Mouse (Mus musculus) neural tube, embryonic 12.5 days (tissue): ENCODE measurements around the gene Eme2. TPM values are rescaled to one million over a fixed set of nuclear protein-coding genes. Genes with fewer than 3 reads are reported as not detected.
A peak's percentile ranks its signal among the peaks of the same experiment; 100 is the strongest.
"Not testable (repeated sequence)": the region's sequence is repeated elsewhere in the genome, so short reads cannot be mapped to it uniquely, and the experiment has no call there.

Experiments used
- ATAC-seq: fragments of 200-750 bp; cut with Nextera tagmentation; 2 replicates; pipeline ENCODE4 v1.8.0; 2017; ENCODE audit warnings: low read depth, mild to moderate bottlenecking, moderate TSS enrichment, moderate library complexity; ENCODE audit not compliant: low FRiP score
- H3K27ac ChIP-seq: fragments of 300-500 bp; sonication (generic); 2 replicates; pipeline ENCODE4 v1.5.1; 2016
- H3K27me3 ChIP-seq: fragments of 300-500 bp; sonication (generic); replicated peaks from 2 replicates; pipeline ENCODE4 v1.6.1; 2016; ENCODE audit warnings: mild to moderate bottlenecking
- H3K36me3 ChIP-seq: fragments of 300-500 bp; sonication (generic); 2 replicates; pipeline ENCODE4 v1.6.1; 2016; ENCODE audit warnings: mild to moderate bottlenecking
- H3K4me1 ChIP-seq: fragments of 300-500 bp; sonication (generic); 2 replicates; pipeline ENCODE4 v1.6.1; 2016
- H3K4me2 ChIP-seq: fragments of 300-500 bp; sonication (generic); replicated peaks from 2 replicates; pipeline ENCODE4 v1.6.1; 2016; ENCODE audit warnings: mild to moderate bottlenecking
- H3K4me3 ChIP-seq: fragments of 300-500 bp; sonication (generic); 2 replicates; pipeline ENCODE4 v1.5.1; 2016
- H3K9ac ChIP-seq: fragments of 300-500 bp; sonication (generic); 2 replicates; pipeline ENCODE4 v1.6.1; 2016; ENCODE audit warnings: mild to moderate bottlenecking
- H3K9me3 ChIP-seq: fragments of 300-500 bp; sonication (generic); 2 replicates; pipeline ENCODE4 v1.6.1; 2016; ENCODE audit warnings: mild to moderate bottlenecking
- WGBS: fragments of 180-500 bp; shearing (Covaris S2); methylation state at CpG from one replicate; pipeline ENCODE4 v1.1.7; 2016; 5-methylcytosine and 5-hydroxymethylcytosine counted together
- polyA plus RNA-seq: library from polyadenylated mRNA; unstranded; fragments of >200 nt; fragmentation: Nextera tagmentation; extraction: Ambion mirVana; gene quantifications from 2 replicates; pipeline ENCODE4 v1.2.1, GENCODE M21; 2016

Gene Eme2
- 41.6 and 44.5 TPM in 2 replicates for polyA plus RNA-seq

DNA sequence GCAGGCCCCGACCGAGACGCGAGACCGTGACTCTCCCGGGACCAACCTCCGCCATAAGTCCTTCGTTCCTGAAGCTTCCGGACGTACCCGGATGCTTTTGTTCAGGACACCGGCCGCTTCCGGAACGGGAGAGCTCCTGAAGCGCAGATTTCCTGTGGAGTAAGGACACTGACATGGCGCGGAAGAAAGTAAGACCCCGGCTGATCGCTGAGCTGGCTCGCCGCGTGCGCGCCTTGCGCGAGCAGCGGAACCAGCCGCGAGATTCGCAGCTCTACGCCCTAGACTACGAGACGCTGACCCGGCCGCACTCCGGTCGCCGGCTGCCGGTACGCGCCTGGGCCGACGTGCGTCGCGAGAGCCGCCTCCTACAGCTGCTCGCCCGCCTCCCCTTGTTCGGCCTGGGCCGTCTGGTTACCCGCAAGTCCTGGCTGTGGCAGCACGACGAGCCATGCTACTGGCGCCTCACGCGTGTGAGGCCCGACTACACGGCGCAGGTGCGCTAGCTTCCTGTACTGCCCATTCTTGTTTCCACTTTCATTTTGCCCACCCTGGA, at the start of gene Eme2, which contains the start of gene Mrps34:
Gene Eme2 (minus strand): TSS at position 93 of the 553 bp plus-strand sequence.
Gene Mrps34 (plus strand): TSS at position 122 of the 553 bp plus-strand sequence.
- WGBS: under 1% methylated on average over 62 of the region's 62 CpGs
- peak within 1 kb of the TSS; percentile 94 for H3K4me3 ChIP-seq
- peaks cover 38% of the 10 kb centered on the region for H3K4me1 ChIP-seq
- H3K9me3 ChIP-seq: no peaks in the 10 kb centered on the region
- H3K27ac ChIP-seq: peak within 1 kb of the TSS; percentile 59
- H3K9ac ChIP-seq: peak within 1 kb of the TSS; percentile 87
- peaks cover 69% of the 10 kb centered on the region for H3K36me3 ChIP-seq
- H3K27me3 ChIP-seq: no peaks in the 10 kb centered on the region
- H3K4me2 ChIP-seq: peak within 1 kb of the TSS; percentile 99
- ATAC-seq: peak; percentile 27

DNA sequence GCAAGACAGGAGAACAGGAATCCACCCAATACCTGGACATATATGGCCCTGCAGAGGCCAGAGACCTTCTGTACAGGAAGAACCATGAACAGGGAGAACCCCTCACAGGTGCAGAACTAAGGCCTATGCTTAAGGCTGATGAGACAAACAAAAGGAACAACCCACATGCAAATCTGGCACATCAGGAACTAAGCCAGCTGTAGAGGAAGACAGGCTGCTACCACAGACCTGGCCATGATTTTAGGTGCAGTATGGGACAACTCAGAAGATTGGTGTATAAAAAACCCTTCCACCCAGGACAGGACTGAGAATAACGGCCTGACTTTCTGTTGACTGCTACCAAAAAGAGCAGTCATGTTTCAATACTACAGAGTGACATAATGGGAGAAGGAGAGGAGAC, 48.7 kb upstream of the Eme2 start:
- H3K4me2 ChIP-seq, H3K4me3 ChIP-seq, H3K27ac ChIP-seq, H3K27me3 ChIP-seq, ATAC-seq, H3K9ac ChIP-seq, H3K9me3 ChIP-seq, H3K4me1 ChIP-seq: not testable (repeated sequence)
- H3K36me3 ChIP-seq: peaks cover 54% of the 10 kb centered on the region
- WGBS: 95% methylated on average over 1 of the region's 1 CpGs

DNA sequence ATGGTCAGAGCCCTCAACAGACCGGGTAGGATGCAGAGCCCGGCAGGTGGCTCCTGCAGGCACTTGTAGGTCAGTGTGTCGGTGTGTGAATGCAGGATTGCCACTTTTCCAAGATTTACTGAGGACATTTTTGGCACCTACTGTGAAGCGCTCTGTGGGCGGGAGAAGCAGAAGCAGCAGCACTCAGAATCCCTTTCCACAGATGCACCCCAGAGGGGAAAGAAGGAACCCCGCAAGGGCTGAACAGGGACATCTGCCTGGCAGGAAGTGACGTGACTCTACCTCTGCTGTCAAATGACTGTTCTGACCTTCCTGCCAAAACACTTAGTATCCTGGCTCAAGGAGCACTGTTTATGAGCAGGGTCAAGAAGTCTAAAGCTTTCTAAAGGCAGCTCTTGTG, 48.1 kb upstream of the Eme2 start:
- 84% methylated on average over 7 of the region's 7 CpGs for WGBS
- H3K27me3 ChIP-seq: no peaks in the 10 kb centered on the region
- peaks cover 48% of the 10 kb centered on the region for H3K36me3 ChIP-seq
- no peak overlapping the region for H3K27ac ChIP-seq
- H3K4me2 ChIP-seq: no peak overlapping the region
- H3K9me3 ChIP-seq: no peaks in the 10 kb centered on the region
- no peak overlapping the region for H3K4me3 ChIP-seq
- no peak overlapping the region for H3K9ac ChIP-seq
- no peaks in the 10 kb centered on the region for H3K4me1 ChIP-seq
- no peak for ATAC-seq

DNA sequence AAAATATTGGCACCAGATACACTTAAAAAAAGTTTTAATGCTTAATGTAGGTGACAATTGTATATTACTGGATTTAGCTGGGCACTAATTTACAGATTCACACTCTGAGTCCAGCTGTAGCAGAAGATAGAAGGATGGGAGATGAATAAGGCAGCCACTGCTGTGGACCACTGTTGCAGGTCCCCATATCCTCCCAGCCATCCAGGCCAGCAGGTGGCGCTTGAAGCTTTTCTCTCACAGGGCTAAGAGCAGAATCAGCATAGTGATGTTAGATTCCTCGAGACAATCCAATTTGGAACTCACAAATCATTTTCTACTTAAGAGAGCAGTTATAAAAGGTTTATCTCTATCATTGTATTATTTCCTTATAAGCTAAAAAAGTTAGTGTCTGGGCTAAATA, 47.6 kb upstream of the Eme2 start:
- peaks cover 43% of the 10 kb centered on the region for H3K36me3 ChIP-seq

DNA sequence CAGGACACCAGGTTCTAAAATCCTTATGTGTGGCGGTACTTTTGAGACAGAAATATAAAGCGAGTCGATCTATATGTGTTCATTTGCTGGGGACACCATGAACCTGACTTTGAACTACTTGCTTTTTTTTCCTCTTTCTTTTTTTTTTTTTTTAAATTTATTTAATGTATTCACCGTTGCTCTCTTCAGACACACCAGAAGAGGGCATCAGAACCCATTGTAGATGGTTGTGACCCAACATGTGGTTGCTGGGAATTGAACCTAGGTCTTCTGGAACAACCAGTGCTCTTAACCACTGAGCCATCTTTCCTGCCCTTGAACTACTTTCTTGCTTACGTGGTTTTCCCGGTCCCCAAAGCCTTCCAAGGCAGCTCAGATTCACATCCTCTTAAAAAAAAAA, 42.4 kb upstream of the Eme2 start:
- H3K9me3 ChIP-seq: no peaks in the 10 kb centered on the region
- no peaks in the 10 kb centered on the region for H3K27me3 ChIP-seq
- WGBS: 47% methylated on average over 6 of the region's 6 CpGs
- H3K27ac ChIP-seq: peak overlapping the region; percentile 66; the same call in 1 of the 2 replicates
- no peak for ATAC-seq
- H3K4me3 ChIP-seq: peak overlapping the region; percentile 92
- H3K4me1 ChIP-seq: peaks cover 20% of the 10 kb centered on the region
- H3K36me3 ChIP-seq: no peaks in the 10 kb centered on the region
- peak overlapping the region; percentile 83 for H3K4me2 ChIP-seq
- H3K9ac ChIP-seq: peak overlapping the region; percentile 92

More for the DNA sequence above, 47.6 kb upstream of the Eme2 start:
- H3K4me2 ChIP-seq, H3K4me3 ChIP-seq, ATAC-seq, H3K9me3 ChIP-seq, H3K27ac ChIP-seq, H3K27me3 ChIP-seq, H3K4me1 ChIP-seq, H3K9ac ChIP-seq: not testable (repeated sequence)
- WGBS: 21% methylated on average over 2 of the region's 2 CpGs

DNA sequence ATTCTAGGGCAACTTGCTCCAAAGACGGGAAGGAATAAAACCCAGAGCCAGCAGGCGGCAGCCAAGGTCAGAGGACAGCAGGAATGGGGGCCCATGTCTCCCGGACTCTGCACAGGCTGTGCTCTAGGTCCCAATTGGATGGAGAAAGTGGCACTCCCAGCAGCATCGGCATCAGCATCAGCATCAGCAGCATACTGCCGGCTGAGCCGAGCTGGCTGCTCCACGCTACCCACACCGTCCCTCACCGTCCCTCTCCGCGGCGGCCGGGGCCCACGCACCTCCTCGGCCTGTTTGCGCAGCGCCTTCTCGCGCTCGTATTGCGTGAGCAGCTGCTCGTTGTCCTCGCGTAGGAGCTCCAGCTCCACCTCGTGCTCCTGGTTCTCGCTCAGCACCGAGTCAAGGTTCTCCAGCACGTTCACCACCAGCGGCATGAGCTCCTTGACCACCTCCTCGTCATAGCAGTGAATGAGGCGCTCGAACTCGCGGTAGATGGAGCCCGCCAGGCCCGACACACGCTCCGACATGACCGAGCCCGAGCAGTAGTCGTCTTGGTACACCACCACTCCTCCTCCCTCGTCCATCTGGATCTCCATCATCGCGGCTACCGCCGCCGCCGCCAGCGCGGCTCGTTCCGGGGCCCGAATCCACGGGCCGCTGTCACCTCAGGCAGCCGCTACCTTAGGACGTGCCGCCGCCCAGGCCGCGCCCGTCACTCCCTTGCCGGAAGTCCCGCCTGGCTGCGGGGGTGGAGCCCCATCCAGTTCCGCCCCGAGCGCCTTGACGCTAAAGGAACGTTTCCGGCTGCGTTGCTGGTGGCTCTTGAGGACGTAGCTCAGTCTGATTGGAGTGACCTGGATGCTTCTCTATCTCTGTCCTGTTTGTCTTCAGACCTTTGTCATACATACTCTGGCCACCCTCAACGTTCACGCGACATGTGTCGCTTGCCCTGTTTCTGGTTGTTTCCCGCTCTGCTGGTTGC, 41.7 kb upstream of the Eme2 start, which contains the start of gene Mapk8ip3:
Gene Mapk8ip3 (minus strand): TSS at position 719 of the 979 bp plus-strand sequence.
- Histone ChIP-seq H3K4me2 (peak within 1 kb of the TSS; percentile 83), H3K9ac (peak within 1 kb of the TSS; percentile 92), H3K4me1 (peaks cover 20% of the 10 kb centered on the region), H3K9me3 (no peaks in the 10 kb centered on the region), H3K36me3 (no peaks in the 10 kb centered on the region), H3K27ac (peak within 1 kb of the TSS; percentile 66), H3K27me3 (no peaks in the 10 kb centered on the region), H3K4me3 (peak within 1 kb of the TSS; percentile 92)
- peak; percentile 96 for ATAC-seq
- WGBS: under 1% methylated on average over 78 of the region's 78 CpGs

DNA sequence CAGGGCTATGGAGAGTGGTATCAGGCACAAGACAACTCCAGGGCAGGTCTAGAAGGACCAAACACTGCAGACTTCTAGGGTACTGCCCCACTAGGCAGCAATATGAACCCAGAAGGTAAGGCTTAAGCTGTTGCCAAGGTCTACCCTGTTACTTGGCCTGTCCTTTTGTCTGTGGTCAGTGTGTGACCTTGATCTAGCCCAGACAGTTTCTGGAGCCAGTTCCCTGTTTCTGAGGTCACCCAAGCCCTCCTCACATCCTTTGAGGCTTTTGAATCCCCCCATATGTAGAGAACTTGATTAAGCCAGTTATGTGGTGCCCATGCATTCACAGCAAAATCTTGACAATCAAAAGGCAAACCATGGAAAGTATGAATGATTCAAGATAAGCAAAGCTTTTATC, 40.8 kb upstream of the Eme2 start:
- Histone ChIP-seq H3K36me3 (no peaks in the 10 kb centered on the region), H3K9me3 (no peaks in the 10 kb centered on the region), H3K9ac (peak overlapping the region; percentile 92), H3K27ac (no peak overlapping the region), H3K4me3 (peak overlapping the region; percentile 92), H3K27me3 (no peaks in the 10 kb centered on the region), H3K4me1 (peaks cover 20% of the 10 kb centered on the region), H3K4me2 (peak overlapping the region; percentile 83)
- ATAC-seq: no peak

DNA sequence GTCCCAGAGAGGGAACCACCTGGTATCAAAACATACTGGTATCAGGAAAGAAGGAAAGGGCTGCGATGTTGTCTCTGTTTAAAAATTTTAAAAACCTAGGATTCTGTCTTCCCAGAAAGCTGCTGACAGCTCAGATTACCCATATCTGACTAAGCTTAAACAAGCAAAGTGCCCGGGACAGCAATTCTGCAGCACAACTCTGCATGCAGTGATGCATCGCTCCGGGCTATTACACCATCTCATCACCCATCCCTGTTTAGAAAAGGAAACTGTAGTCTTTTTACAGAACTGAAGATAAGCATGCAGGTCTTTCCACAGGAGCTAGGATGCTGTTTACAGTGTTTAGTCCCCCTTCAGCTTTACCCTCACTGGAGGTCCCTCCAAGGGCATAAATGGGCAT, 40.0 kb upstream of the Eme2 start:
- Histone ChIP-seq H3K27me3 (no peaks in the 10 kb centered on the region), H3K36me3 (no peaks in the 10 kb centered on the region), H3K4me1 (peaks cover 20% of the 10 kb centered on the region), H3K9me3 (no peaks in the 10 kb centered on the region), H3K4me2 (peak overlapping the region; percentile 83), H3K27ac (no peak overlapping the region), H3K9ac (peak overlapping the region; percentile 92), H3K4me3 (no peak overlapping the region)
- ATAC-seq: no peak
- WGBS: 92% methylated on average over 4 of the region's 4 CpGs

DNA sequence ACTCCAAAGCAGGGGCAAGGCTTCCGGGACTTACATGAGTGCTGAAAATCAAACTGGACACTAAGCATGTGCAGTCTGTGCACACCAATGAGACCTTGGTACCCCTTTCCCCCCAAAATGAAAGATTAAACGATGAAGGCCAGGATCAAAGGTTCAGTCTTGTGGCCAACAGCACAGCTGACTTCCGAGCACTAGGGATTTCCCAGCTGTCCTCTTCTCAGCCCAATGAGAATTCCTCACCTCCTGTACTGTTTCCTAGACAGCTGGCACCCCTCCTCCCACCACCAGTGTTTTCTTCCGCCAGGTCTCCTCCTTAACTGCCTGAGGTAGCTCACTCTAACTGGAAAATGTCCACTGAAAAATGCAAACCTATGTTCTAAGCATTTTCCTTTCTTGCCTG, 38.3 kb upstream of the Eme2 start:
- Histone ChIP-seq H3K4me3 (no peak overlapping the region), H3K9me3 (no peaks in the 10 kb centered on the region), H3K36me3 (0 out of 2 replicates have a peak, but pooled peaks cover 6% of the 10 kb centered on the region), H3K27me3 (no peaks in the 10 kb centered on the region), H3K27ac (no peak overlapping the region), H3K4me2 (no peak overlapping the region), H3K4me1 (peaks cover 20% of the 10 kb centered on the region), H3K9ac (no peak overlapping the region)
- ATAC-seq: no peak
- 81% methylated on average over 4 of the region's 4 CpGs for WGBS

DNA sequence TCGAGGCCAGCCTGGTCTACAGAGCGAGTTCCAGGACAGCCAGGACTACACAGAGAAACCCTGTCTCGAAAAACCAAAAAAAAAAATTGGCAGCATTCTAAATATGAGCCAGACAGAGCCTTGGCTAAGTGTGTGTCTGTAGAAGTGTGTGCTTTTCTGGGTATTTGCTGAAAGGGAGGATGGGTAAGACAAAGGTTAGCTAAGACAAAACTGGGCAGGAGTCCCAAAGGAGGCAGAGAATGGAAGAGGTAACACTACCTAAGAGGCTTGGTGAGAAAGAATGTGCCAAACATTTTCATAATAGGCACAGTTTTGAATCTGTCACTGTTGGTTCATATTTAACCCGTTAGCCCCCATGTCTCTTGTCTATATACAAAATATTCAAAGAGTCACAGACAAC, 37.5 kb upstream of the Eme2 start:
- Histone ChIP-seq H3K27me3 (no peaks in the 10 kb centered on the region), H3K27ac (no peak overlapping the region), H3K9ac (0 out of 2 replicates have a peak overlapping the region, but pooled peaks have one; percentile 21), H3K9me3 (no peaks in the 10 kb centered on the region), H3K4me2 (no peak overlapping the region), H3K4me3 (no peak overlapping the region), H3K36me3 (peaks cover 11% of the 10 kb centered on the region), H3K4me1 (peaks cover 20% of the 10 kb centered on the region)
- no peak for ATAC-seq
- WGBS: 92% methylated on average over 4 of the region's 4 CpGs

DNA sequence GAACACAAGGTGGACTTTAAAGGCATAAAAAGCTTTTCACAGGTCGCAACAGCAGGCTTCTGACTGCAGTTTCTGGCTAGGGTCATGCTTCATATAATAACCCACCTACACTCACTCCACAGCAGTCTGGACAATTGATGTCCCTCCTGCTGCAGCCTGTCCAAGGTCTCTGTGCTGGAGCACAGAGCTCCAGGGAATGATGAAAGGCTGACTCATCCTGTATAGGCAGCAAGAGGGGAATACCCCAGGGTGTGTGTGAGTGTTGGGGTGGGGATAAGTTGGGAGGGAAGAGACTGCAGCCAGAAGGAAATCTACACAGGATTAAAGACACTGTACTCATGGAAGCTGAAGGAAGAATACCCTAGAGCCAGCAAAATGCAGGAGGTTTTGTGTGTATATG, 34.6 kb upstream of the Eme2 start:
- Histone ChIP-seq H3K4me1 (peaks cover 5% of the 10 kb centered on the region), H3K9ac (no peak overlapping the region), H3K36me3 (peaks cover 38% of the 10 kb centered on the region), H3K4me3 (no peak overlapping the region), H3K9me3 (no peaks in the 10 kb centered on the region), H3K27me3 (no peaks in the 10 kb centered on the region), H3K27ac (no peak overlapping the region), H3K4me2 (no peak overlapping the region)
- WGBS: 88% methylated on average over 1 of the region's 1 CpGs
- no peak for ATAC-seq

DNA sequence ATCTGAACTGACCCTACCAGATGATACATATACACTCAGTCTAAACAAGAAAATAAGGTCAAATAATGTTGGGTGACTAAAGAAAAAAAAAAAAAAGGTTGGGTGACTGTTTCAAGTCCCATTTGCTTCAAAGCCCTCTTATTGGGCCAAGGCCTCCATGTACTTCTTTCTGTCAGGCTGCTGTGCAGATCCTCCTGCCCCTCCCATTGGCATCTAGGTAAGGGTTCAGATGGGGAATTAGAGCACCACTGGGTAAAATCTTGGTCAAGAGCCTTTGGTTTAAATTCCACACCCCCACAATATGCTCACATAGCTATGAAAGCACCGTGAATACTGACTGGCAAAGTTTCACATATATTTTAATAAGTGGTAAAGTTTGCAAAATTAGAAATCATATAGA, 28.4 kb upstream of the Eme2 start:
- Histone ChIP-seq H3K9me3 (no peaks in the 10 kb centered on the region), H3K4me2 (no peak overlapping the region), H3K36me3 (peaks cover 92% of the 10 kb centered on the region), H3K4me1 (no peaks in the 10 kb centered on the region), H3K27me3 (no peaks in the 10 kb centered on the region), H3K9ac (no peak overlapping the region), H3K4me3 (no peak overlapping the region), H3K27ac (no peak overlapping the region)
- WGBS: 97% methylated on average over 1 of the region's 1 CpGs
- no peak for ATAC-seq
